Mouse (Mus musculus) ovary, adult 18-20 months (tissue): Measurements from ENCODE around the gene Phf1.

Source experiments
- DNase-seq: peaks from one replicate; pipeline ENCODE4 v3.0.0; 2022; ENCODE audit warnings: low spot score, mixed read lengths

The Phf1 gene

DNA sequence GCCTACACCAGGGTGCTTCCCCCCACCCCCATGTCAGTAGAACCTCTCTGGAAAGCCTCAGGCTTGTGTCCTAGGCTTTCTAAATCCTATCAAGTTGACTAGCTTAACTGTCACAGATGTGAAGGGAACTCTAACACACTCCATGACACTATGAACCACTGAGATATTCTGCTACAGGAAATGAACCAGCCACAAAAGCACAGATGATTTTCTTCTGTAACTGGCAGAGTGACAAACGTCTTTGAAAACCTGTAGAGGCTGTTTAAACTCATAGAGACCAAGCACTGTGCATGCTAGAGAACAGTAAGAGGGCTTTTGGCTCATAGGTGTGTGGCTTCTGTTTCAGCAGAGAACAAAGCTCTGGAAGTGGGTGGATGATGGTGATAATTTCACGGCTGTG is 48.2 kb downstream of the Phf1 start:
- DNase-seq, result no peak

DNA sequence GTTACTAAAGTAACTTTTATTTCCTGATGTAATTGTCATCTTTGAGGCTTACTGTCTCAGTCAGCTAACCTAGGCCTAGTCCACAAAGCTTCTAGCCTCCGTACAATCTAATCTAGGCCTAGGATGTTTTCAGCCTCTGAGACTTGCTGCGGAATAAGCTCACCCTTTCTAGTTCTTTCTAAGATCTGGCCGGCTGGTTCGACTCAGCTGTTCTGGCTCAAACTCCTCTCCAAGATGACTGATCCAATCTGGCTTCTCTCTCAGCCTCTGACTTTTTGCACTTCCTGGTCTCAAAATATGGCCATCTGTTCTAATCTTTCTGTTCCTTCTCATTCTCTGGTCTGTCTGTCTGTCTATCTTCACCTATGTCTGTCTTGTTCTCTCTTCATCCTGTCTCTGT is 50.5 kb downstream of the Phf1 start:
- DNase-seq, result no peak

GRCm38 (mm10) chr17:26985503-26986179 is 52.8 kb downstream of the Phf1 start:
- no peak for DNase-seq
